Mouse (Mus musculus) embryo, embryonic 11 days (tissue): Measurements from ENCODE around the gene Alas2.

Source experiments
- DNase-seq: peaks from one replicate; pipeline ENCODE4 v3.0.0-alpha.2; 2015

Gene Alas2

DNA sequence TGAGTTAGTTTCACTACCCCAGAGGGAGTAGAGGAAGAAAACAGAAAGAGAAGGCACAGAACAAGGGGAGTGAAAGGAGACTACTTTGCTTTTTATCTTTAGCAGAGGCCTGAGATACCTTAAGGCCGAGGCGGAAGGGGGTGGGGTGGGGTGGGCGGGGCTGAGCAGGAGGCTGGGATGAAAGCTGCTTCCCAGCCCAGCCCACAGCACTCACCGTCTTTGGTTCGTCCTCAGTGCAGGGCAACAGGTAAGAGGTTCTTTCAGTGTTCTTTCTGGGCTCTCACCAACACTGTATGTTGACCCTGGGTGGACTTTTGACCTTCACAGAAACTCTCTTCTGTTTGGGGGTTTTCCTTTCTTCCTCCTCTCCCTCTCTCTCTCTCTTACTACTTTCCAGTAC lies at the start of gene Alas2:
Gene Alas2 (plus strand): TSS at position 137 of the 400 bp plus-strand sequence.
- no peak for DNase-seq

DNA sequence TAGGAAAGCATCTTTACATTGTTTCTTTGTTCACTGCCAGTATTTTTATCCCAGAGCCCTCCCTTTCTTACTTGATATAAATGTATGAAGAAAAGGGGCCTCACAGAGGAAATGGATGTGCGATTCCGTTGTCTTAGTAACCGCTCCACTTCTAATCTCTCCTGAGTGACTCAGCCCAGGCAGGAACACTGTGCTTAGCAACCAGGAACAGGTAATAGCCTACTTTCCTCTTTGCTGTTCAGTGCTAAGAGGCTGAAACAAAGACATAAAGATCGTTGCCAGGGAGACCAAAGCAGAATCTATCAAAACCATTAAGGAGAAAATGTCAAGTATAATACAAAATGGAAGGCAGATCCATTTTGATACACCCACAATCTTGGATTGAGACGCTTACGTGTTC lies 38.5 kb upstream of the Alas2 start:
- no peak for DNase-seq

DNA sequence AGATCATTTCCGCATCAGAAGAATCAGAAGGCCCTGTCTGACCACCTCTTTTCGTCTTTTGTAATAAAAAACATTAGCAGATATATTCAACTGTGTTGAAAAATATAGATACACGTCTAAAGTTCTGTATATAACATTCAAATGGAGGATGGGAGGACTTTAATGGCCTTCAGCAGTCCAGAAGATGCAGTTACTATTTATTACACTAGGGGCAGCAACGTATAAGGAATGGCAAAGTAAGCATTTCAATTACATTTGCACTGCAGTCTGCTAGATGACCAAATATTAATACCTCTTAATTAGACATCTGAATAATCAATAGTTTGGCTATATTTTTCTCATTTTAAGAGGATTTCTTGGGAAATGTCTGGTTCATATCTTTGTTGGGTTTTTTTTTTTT lies 36.5 kb upstream of the Alas2 start:
- DNase-seq, result peak; percentile 28

DNA sequence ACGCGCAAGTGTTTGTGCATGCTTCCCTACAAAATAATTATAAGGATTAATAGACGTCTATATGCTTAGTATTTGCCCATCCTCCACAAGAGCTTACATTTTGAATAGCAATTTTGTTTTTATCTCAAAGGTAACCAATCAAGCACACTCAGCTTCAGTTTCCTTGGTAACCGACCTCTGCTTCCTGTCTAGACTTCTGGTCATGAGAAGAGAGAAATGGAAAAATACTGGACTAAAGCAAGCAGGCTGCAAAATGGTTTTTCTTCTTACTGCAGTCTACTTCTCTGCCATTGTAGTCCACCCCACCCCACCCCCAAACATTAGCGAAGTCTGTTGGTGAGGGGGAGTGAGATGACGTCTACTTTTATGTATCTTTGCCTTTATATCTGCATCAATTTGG lies 35.9 kb upstream of the Alas2 start:
- peak; percentile 7 for DNase-seq

DNA sequence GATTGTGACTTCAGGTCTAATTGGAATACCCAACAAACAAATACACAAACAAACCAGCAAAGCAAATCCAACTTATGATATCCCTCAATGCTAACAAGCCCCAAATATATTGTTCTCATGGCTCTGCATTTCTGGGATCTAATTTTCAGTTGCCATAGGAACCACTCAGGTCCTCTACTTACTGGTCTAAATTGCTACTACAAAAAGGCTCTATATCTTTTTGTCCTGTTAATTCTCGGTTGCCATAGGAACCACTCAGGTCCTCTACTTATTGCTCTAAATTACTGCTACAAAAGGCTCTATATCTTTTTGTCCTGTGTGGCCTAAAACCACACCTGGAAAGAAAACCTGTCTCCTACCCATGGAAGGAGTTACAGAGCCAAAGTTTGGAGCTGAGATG lies 33.0 kb upstream of the Alas2 start:
- DNase-seq, result no peak

DNA sequence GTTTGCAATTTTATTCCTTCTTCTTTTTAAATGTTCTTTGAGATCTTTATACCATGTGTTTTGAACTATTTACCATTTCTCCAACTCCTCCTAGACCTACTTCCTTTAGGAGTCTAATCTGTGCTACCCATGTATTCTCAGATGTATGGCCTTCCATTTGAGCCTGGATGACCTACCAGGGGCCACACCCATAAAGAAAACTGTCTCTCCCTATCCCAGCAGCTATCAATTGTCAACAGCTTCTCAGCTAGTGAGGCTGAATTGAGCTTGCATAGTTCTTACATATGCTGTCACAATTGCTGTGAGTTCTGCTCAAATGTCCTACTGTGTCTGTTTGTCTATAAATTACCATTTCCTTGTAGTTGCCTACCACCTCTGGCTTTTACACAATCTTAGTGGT lies 31.2 kb upstream of the Alas2 start:
- DNase-seq, result no peak

DNA sequence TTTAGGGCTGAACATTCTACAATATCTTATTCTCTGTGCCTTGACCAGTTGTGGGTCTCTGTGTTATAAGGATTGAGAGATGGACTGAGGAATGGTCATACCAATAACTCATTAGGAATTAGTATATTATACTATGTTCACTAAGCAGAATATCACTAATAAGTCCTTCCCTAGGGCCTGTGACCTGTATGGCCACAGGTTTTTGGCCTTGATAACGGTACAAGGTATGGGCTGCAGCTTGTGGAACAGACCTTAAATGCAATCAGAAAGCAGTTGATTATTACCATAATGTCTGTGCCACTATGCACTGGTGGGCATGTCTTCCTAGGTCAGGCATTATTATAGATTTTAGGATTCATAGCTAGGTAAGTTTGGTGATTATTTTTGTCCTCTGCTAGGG lies 30.7 kb upstream of the Alas2 start:
- no peak for DNase-seq

DNA sequence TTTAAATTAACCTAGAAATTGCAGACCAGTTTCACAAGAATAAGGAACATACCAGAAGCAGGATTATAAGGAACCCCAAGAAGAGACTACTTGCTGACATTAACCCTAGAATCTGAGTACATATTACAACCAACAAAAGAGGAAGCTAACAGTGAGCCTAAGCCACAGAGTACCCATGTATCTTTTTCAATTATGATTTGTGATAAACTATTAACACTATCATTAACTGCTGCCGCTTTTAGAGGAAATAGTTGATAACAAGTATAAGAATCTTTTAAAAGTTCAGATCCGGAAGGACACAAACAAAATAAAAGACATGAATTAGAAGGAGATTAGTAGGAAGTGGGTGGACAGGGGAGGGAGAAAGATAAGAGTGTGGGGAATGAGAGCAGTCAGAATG lies 7.1 kb upstream of the Alas2 start:
- no peak for DNase-seq

DNA sequence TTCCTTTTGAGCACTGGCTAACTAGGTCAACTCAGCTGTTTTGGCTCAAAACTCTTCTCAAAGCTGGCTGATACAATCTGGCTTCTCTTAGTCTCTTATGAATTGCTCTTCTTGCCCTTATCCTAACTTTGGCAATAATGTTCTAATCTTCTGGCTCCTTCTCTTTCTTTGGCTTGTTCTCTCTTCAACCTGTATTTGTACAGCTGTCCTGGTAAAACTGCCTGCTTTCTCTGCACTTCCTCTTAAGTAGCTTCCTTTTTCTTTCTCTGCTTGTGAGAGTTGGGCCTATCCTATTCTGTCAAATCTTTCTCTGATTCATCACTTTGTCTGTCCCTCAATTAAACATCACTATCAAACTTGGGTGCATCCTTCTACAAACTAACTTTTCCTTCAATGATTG lies 5.5 kb upstream of the Alas2 start:
- DNase-seq, result no peak

DNA sequence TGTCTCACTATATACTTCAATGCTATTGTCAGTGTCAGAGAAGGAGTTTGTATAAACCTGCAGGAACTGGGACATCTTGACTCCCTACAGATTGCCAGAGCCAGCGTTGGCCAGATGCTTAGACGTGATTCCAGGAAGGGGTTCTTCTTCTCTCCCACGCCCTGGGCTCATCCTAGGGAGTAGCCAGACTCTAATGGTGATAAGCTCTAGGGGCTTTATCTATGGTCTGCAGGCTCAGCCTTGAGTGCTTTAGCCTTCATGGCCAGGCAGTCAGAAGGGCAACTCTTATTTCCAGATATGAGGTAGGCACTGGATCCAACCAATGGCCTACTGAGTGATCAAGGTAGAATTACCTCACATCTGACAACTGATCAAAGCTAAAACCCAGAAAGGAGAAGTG lies 2.5 kb downstream of the Alas2 start:
- no peak for DNase-seq

DNA sequence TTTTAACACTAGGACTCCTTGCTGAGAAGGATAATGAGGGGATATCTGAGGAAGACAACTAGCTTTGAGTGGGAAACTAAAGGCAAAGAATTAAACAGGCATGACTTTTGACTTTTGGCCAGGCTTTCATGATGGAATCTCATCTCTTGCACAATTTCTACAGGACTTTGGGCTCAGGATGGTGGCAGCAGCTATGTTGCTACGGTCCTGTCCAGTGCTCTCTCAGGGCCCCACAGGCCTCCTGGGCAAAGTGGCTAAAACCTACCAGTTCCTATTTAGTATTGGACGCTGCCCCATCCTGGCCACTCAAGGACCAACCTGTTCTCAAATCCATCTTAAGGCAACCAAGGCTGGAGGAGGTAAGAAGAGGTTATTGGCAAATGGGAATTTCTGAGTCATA lies 4.8 kb downstream of the Alas2 start:
- DNase-seq, result no peak

DNA sequence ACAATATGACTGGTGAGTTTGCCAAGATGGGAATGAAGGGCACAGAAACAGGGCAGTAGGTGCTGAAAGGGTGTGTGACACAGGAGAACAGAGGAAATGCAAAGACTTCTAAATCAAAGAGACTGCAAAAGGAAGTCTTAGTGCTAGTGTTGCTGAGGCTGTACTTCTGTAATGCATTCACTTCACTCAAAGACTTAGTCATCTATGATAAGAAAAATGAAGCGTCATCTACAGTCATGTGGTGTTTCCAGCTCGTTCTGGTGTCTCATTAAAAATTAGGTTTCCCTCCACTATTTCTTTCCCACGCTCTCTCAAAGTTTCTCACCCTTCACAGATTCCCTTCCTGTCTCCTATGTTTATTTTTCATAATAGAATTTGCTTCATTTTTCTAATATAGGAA lies 6.9 kb downstream of the Alas2 start:
- no peak for DNase-seq

DNA sequence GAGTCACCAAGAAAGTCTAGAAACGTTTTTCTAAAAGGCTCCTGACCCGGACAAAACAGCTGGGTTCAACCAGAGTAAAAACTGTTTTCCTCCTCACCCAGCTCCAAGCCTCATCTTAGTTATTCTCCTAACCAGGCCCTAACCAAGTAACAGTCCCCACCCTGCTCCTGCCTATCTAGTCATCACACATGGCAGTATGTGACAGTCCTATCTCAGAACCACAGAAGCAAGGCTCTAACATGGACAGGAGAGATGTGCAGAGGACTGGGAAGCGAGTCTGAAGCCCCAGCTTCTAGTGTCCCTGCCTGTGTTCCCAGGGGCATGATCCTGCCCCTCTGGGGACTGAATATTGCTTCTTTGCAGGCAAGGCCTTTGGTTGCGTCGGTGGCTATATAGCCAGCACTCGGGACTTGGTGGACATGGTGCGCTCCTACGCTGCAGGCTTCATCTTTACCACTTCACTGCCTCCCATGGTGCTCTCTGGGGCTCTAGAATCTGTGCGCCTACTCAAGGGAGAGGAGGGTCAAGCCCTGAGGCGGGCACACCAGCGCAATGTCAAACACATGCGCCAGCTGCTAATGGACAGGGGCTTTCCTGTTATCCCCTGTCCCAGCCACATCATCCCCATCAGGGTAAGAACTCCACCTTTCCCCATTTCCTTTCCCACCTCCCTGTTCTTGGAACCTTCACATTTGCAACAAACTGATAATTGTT lies 17.6 kb downstream of the Alas2 start:
- no peak for DNase-seq

DNA sequence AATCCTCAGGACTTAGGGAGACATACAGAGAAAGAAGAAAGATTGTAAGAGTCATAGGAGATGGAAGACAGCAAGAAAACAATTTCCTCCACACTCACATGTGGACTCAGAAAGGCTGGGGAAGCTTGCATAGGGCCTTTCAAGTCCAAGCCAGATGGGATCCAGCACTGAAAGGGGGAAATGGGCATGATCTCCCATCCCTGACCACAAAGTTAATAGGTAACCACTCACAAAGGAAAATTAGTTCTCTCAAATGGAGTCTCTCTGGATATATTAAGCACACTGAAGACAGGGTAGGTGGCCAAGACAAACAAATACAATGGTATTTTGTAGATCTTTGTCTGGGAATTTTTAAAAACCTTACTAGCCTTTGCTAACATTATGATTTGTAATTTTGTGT lies 34.7 kb downstream of the Alas2 start:
- DNase-seq, result no peak

DNA sequence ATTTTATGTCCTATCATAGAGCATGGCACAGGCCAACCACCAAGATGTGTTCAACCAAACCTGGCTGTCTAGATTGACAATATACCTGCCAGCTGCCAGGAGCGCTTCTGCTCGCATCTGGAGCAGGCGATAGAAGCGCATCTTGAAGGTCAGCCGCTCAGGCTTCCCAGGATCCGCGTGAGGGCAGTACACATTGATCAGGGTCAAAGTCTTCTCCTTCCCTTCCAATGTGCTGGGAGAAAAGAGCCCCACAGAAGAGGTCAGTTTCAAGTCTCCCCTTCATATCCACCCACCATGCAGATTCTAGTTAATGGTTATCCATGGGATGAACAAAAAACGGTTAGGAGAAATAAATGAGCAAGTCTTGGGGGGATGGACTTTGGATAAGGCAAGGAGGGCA lies 37.9 kb downstream of the Alas2 start:
- DNase-seq, result no peak

DNA sequence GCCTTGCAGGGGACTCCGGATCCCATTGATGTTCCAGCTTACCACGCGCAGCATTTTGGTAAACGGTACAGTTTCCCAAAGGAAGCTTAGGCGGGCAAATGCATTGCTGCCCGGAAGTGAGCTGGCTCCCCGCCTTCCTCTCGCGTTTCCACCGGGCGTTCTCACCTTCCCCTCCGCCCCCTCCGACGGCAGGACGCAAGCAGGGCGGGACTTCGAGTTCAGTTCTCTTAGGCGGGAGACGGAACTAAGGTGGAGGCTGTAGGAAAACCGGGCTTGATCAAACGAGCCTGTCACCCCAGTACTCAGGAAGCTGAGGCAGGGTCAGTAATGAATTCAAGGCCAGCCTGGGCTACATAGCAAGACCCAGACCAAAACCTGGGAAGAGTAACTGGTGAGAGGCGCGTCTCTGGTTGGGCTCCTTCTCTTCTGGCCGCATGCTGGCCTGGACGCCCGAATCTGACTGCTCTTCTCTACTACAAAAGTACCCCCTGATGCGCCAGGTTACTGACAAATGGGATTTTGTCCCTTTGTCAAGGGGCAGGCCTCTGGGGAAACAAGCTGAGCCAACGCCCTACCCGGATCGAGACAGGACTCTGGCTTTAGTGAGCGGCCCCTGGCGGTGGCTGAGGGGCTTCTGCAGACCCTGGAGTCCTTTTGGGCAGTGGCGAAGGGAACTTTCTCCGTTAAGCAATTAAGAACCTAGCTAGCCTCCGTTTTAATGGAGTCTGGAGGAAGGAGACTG lies 41.0 kb downstream of the Alas2 start, which contains the start of gene Pfkfb1:
Gene Pfkfb1 (plus strand): TSS at position 207 of the 742 bp plus-strand sequence.
- DNase-seq, result peak; percentile 89

DNA sequence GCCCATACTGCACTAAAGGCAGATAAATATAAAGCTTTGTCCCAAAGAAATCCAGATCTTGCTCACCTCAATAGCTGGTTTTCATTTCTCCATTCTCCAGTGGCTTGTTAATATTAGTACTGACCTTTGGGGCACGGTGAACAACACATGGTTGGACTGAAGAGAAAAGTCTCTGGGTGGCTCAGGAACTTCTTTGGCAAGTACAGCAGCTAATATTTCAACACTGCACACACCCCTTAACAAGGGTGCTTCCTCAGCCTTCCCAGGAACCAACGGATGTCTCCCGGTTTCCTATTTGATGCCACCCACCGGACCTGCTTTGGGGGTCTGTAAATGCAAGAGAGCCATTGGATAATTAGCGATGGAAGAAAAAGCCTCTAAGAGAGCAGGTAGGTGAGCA lies 42.5 kb downstream of the Alas2 start, which contains the start of gene Apex2:
Gene Apex2 (minus strand): TSS at position 173 of the 400 bp plus-strand sequence.
- DNase-seq, result no peak

DNA sequence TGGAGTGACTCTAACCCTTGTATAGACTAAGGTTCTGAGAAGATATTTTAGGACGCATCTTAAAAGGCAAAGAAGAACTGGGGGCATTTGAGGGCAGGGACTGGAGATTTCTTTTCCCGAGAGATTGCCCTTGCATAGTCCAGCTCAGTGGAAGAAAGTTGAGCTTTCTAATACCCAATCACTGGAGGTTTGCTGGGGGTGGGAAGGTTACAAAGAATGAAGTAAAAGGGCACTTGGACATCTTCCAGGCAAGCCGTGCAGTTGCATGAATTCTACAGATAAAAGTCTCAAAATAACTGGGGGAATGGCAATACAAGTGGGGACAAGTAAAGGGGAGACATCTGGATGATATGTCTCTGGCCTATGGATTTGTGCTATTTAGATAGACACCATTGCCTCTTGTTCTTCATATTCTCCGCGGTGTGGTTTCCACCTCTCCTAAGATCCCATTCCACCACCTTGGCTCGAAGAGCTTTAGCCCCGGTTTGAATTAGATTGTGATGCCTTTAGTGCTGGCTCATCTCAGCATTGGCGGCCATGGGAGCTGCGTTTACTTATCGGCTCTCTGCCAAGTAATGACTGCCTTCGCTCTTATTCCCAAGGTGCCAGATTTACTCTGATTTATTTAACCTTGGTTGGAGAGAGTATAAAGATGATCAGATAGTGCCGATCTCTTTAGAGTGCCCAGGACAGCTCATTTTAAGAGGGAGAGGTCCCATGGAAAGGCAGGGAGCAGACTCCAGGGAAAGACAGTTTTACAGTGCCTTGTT lies 46.3 kb downstream of the Alas2 start:
- no peak for DNase-seq

DNA sequence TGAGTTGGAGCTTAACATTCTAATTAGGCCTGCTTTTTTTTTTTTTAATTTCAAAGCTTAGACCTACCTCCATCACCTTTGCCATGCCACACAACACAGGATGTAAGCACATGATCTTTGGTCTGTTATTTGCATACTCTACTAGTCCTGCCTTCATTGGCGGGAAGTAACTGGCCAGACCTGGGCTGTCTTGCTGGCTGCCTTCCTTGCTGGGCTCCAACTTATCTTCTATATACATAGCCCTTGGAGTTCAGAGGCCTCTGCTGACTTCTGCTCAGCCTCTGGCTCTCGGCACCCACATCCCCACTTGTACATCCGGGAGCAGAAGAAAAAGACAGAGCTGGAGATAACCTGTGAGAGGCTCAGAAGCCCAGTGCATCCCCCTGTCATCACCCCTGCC lies 47.0 kb downstream of the Alas2 start:
- no peak for DNase-seq

DNA sequence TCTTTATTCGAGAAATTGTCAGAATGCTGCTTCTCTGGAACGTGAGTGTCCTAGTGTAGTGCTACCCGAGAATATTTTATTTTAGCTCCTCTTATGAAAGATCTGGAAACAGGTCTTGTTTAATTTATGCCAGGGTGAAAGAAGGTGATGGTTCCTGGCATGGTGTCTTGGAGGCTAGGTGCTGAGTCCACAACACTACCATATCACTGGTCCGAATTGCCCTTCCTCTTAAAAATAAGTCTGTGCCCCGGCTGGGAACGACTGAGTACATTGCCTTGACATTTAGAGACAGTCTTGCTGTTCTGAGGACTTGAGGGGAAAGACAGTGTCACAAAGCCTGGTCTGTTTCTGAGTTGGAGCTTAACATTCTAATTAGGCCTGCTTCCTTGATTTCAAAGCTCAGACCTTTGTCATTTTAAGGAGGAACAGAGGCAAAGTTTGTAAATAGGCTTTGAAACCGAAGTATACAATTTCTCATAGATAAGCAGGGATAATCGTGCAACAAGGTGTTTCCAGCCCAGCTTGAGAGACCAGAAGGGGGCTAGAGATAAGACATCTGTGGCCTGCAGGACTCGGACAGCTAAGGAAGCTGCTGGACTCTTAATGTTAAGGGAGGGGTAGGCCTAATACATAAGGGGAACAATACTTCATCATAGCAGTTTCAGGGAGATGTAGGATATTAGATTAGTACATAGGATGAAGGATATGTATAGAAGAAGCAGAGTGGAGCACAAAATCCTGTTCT lies 48.0 kb downstream of the Alas2 start:
- no peak for DNase-seq

DNA sequence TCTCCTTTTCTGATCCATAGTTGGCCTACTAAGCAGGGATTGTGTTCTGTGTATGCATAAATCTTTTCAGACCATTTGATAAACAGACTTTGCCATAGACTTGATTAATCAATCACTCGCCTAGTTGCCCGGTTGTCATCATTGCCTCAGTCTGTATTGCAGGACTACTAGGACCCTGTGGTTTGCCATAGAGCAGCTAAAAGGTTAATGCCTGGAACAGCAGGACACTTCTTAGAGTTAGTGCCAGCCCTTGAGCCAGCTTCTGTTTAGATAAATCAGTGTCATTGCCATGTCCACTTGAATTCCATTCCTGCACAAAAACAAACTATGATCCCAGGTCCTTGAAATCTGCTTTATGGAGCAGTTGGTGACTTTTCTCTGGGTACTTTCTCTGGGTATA lies 51.7 kb downstream of the Alas2 start:
- no peak for DNase-seq
